In genomic region chr3:129724505-129724904, GRCm38 (mm10) we compare ENCODE assay signal across 8 mouse cellular contexts. TPM values are rescaled to one million over a fixed set of nuclear protein-coding genes. Genes with fewer than 3 reads are reported as not detected.
DNase-seq lines count a peak whose midpoint lies in the region; ATAC-seq and TF ChIP-seq lines count a peak whose summit lies in the region.

No protein-coding gene starts in this region.

- H3K27me3 ChIP-seq in heart, adult 2 months (ENCODE audit: control insufficient read depth, insufficient read depth, low read length): no peaks in the 10 kb centered on the region
- no peaks in the 10 kb centered on the region for H3K27me3 ChIP-seq in forebrain, postnatal 0 days (ENCODE audit: insufficient read depth, low read length)
- no peaks in the 10 kb centered on the region for H3K27me3 ChIP-seq in liver, postnatal 0 days (ENCODE audit: insufficient read depth, low read length)

- peaks cover 3% of the 10 kb centered on the region; the same call in 1 of the 2 replicates for H3K4me1 ChIP-seq in heart, adult 2 months (ENCODE audit: control insufficient read depth, insufficient read depth, low read length)
- no peaks in the 10 kb centered on the region for H3K4me1 ChIP-seq in ES-E14 (ENCODE audit: control insufficient read depth in 2 of 2, insufficient read depth in 2 of 2, low read length in 2 of 2, poor library complexity in 1 of 2)
- H3K4me1 ChIP-seq in forebrain, postnatal 0 days (ENCODE audit: insufficient read depth): no peaks in the 10 kb centered on the region
- H3K4me1 ChIP-seq in liver, postnatal 0 days (ENCODE audit: insufficient read depth): peaks cover 3% of the 10 kb centered on the region

- TF ChIP-seq CTCF in heart, adult 2 months (IDR thresholded peaks at IDR 0.05): no peak
- TF ChIP-seq CTCF in forebrain, postnatal 0 days (IDR thresholded peaks at IDR 0.05; ENCODE audit: low read depth): no peak
- TF ChIP-seq CTCF in liver, postnatal 0 days (IDR thresholded peaks at IDR 0.05; ENCODE audit: low read depth): no peak

- no peaks in the 10 kb centered on the region for H3K79me2 ChIP-seq in heart, adult 2 months (replicated peaks; ENCODE audit: control insufficient read depth, insufficient read depth, low read length)

- peak overlapping the region; percentile 97 for H3K27ac ChIP-seq in heart, adult 2 months
- no peak overlapping the region for H3K27ac ChIP-seq in ES-E14 (ENCODE audit: insufficient read depth, low read depth, low read length, poor library complexity, severe bottlenecking)
- H3K27ac ChIP-seq in forebrain, postnatal 0 days (ENCODE audit: low read depth, low read length): 0 out of 2 replicates have a peak overlapping the region, but pooled peaks have one; percentile 85
- H3K27ac ChIP-seq in liver, postnatal 0 days (ENCODE audit: low read depth): peak overlapping the region; percentile 75

- 52% methylated on average over 5 of the region's 5 CpGs for WGBS in heart, adult 2 months
- 63% methylated on average over 5 of the region's 5 CpGs for WGBS in forebrain, postnatal 0 days
- WGBS in liver, postnatal 0 days (ENCODE audit: insufficient replicate concordance): 58% methylated on average over 5 of the region's 5 CpGs

- no peak for TF ChIP-seq EP300 in heart, adult 2 months (IDR thresholded peaks at IDR 0.05; ENCODE audit: insufficient read depth, low read depth, low read length)
- no peak for TF ChIP-seq EP300 in liver, postnatal 0 days (IDR thresholded peaks at IDR 0.05; ENCODE audit: low read depth)

- intact Hi-C loops in heart, adult 2 months (cut with DNase I): loop anchor here (2.0 to 10.0 kb wide), 4 partner anchors 106 to 1550 kb away; partner anchors contain the start of genes Gar1 and Hadh
- intact Hi-C loops in heart, postnatal 25 days (cut with DNase I): loop anchor here (5.0 to 10.0 kb wide), 2 partner anchors 108 to 1000 kb away; partner anchors contain the start of gene Gar1

- no peak for ATAC-seq in forebrain, postnatal 0 days
- ATAC-seq in liver, postnatal 0 days: no peak
- no peak for ATAC-seq in megakaryocyte-erythroid progenitor cell, adult 5-6 weeks (replicated peaks; ENCODE audit: low FRiP score, low TSS enrichment, poor library complexity, severe bottlenecking)

- no peak for TF ChIP-seq POLR2A in heart, adult 2 months (IDR thresholded peaks at IDR 0.05; ENCODE audit: insufficient read depth, low read depth, low read length)

- H3K4me2 ChIP-seq in forebrain, postnatal 0 days (ENCODE audit: low read depth): peak overlapping the region; percentile 59
- peak overlapping the region; percentile 85 for H3K4me2 ChIP-seq in liver, postnatal 0 days (ENCODE audit: low read depth, low read length)

- H3K9ac ChIP-seq in heart, adult 2 months (ENCODE audit: low read depth, low read length): peak overlapping the region; percentile 39; the same call in 1 of the 2 replicates
- H3K9ac ChIP-seq in ES-E14 (ENCODE audit: insufficient read depth, low read depth, low read length, poor library complexity, severe bottlenecking): peak overlapping the region; percentile 72; the same call in 1 of the 2 replicates
- H3K9ac ChIP-seq in forebrain, postnatal 0 days: peak overlapping the region; percentile 53
- H3K9ac ChIP-seq in liver, postnatal 0 days (replicated peaks): peak overlapping the region; percentile 57

- DNase-seq in heart, adult 2 months: peak; percentile 11 to 29
- no peak for DNase-seq in heart, postnatal 25 days (ENCODE audit: low spot score)
- no peak for DNase-seq in ES-E14 (ENCODE audit: low read depth, low spot score)
- DNase-seq in forebrain, postnatal 0 days: no peak
- DNase-seq in liver, postnatal 0 days: no peak
- DNase-seq in urinary bladder, adult 18-20 months (ENCODE audit: low spot score in 2 of 2): no peak
- DNase-seq in left cerebral cortex, adult 9 months (ENCODE audit: low spot score in 2 of 2): no peak

- no peaks in the 10 kb centered on the region for H3K36me3 ChIP-seq in heart, adult 2 months (ENCODE audit: control insufficient read depth, insufficient read depth, low read length)
- H3K36me3 ChIP-seq in ES-E14 (ENCODE audit: control insufficient read depth, insufficient read depth, low read length, poor library complexity, severe bottlenecking): no peaks in the 10 kb centered on the region
- no peaks in the 10 kb centered on the region for H3K36me3 ChIP-seq in forebrain, postnatal 0 days (ENCODE audit: insufficient read depth)
- H3K36me3 ChIP-seq in liver, postnatal 0 days (replicated peaks; ENCODE audit: insufficient read depth, low read length): no peaks in the 10 kb centered on the region

- H3K9me3 ChIP-seq in ES-E14 (ENCODE audit: control insufficient read depth, insufficient read depth, low read depth, low read length): no peaks in the 10 kb centered on the region
- no peaks in the 10 kb centered on the region for H3K9me3 ChIP-seq in forebrain, postnatal 0 days (ENCODE audit: low read length)
- H3K9me3 ChIP-seq in liver, postnatal 0 days (ENCODE audit: low read length): no peaks in the 10 kb centered on the region

- in situ Hi-C loops in ES-E14 (cut with MboI; ENCODE audit: low sequenced_read_pairs in 2 of 2, unreplicated experiment in 2 of 2): no loop called here

- H3K4me3 ChIP-seq in heart, adult 2 months: peak overlapping the region; percentile 62
- H3K4me3 ChIP-seq in ES-E14 (ENCODE audit: insufficient read depth in 1 of 2, low read depth in 1 of 2, low read length in 2 of 2, poor library complexity in 1 of 2, severe bottlenecking in 1 of 2): peak overlapping the region; percentile 74 to 93; a peak in 3 of 4 replicates
- peak overlapping the region; percentile 53 for H3K4me3 ChIP-seq in forebrain, postnatal 0 days (ENCODE audit: low read depth, low read length)
- H3K4me3 ChIP-seq in liver, postnatal 0 days (ENCODE audit: low read depth, low read length): peak overlapping the region; percentile 69

TF ChIP-seq in ES-E14, 5 proteins besides CTCF, POLR2A, EP300 and RAD21:
- TF ChIP-seq CHD2 (IDR thresholded peaks at IDR 0.05; ENCODE audit: low read depth, low read length) (no peak), ZNF384 (IDR thresholded peaks at IDR 0.05; ENCODE audit: low read depth, low read length) (no peak), MAFK (IDR thresholded peaks at IDR 0.05; ENCODE audit: insufficient read depth, low read depth, low read length) (no peak), ZC3H11A (IDR thresholded peaks at IDR 0.05; ENCODE audit: borderline replicate concordance, low read depth, low read length) (no peak), HCFC1 (IDR thresholded peaks at IDR 0.05; ENCODE audit: borderline replicate concordance, insufficient read depth, low read length) (no peak)

RNA-seq across cellular contexts. Expression of gene Egf, which starts 30.6 kb away (rescaled TPM):
- total RNA-seq in heart, adult 2 months (2021): 1 to 10 TPM; 1.3 to 3.1 TPM
- 5.4 and 12.9 TPM in 2 replicates for polyA plus RNA-seq in heart, adult 2 months (2012; rRNA removed)
- total RNA-seq in heart, postnatal 25 days (2021): 1 to 10 TPM; 1.4 to 1.7 TPM
- 2.2 and 2.4 TPM in 2 replicates for total RNA-seq in ES-E14 (2012; rRNA removed)
- 2.5 and 7.8 TPM in 2 replicates for total RNA-seq in forebrain, postnatal 0 days (2014; rRNA removed)
- 0.44 and 1.1 TPM in 2 replicates for polyA plus RNA-seq in forebrain, postnatal 0 days (2015; fragmentation: Nextera tagmentation; extraction: Ambion mirVana)
- 0.25 and 0.39 TPM in 2 replicates for polyA plus RNA-seq in liver, postnatal 0 days (2015; fragmentation: Nextera tagmentation; extraction: Ambion mirVana)
- 1.9 and 9.8 TPM in 2 replicates for total RNA-seq in megakaryocyte-erythroid progenitor cell, adult 5-6 weeks (2014; fragmentation: Nextera tagmentation)
- 0.09 and 5.9 TPM in 2 replicates for total RNA-seq in megakaryocyte-erythroid progenitor cell, adult 5-6 weeks (2017)

Comparison
In these comparisons a context has a peak if more than half of its experiments do, and no peak if none do; other contexts are left out.
1. DNase-seq: peak in heart, adult 2 months (2 of 2); none in heart, postnatal 25 days (single experiment), ES-E14 (single experiment), forebrain, postnatal 0 days (single experiment), liver, postnatal 0 days (single experiment), urinary bladder, adult 18-20 months (0 of 2) and left cerebral cortex, adult 9 months (0 of 2).
2. Peak in every context shown above with its lines, with median percentiles within 50 percentile points of each other: H3K4me3 ChIP-seq and H3K9ac ChIP-seq.